Mouse (Mus musculus): ENCODE results near the gene Efna4. TPM values are rescaled to one million over a fixed set of nuclear protein-coding genes. Genes with fewer than 3 reads are reported as not detected.

Gene Efna4
- under 1 TPM in 1 of 2 experiments, not detected in 1; 0.21 TPM for total RNA-seq (2021)
- long read RNA-seq, experiment 1, result 0 reads
- long read RNA-seq, experiment 2, result 0 reads

DNA sequence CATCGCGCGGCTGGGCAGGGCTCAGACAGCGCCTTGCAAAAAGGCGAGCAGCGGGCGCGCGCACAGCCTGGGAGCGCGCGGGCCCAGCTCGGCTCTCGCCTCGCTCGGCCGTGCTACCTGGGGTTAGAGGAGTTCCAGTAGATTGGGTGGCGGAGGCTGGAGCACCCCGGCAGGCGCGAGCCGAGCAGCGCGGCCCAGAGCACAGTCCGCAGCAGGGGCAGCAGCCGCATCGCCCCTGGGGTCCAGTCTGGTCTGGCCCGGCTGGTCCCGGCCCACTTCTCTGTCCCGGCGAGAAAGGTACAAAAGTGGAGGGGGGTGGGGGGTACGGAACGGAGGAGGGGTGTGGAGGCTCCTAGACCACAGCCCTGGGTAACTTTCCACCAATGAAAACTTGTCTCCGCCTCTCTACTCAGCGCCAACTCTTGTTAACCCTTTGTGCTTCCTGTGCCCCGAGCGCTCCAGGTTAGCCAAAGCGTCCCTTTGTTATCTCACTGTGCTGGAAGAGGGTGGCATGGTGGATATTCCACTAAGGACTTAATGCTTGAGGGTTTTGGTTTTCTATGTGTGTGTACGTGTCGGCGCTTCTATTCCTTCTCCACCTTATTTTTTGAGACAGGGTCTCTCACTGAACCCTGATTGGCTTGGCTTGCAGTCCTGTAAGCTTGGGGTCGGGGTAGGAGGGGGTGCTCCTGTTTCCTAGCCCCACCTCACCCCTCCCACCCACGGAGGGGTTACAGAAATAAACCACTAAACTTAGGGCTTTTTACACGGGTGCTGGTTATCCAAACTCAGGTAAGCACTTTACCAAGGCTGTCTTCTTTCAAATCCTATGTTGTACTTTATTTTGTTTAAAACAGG is at the start of gene Efna4:
TSS of gene Efna4 (minus strand) at position 308 of the 858 bp plus-strand sequence.
- TF ChIP-seq CTCF (IDR thresholded peaks at IDR 0.05), result no peak
- Histone ChIP-seq H3K27ac (no peak within 1 kb of the TSS), H3K4me3 (peak within 1 kb of the TSS; percentile 52)
- intact Hi-C loops (cut with DNase I), result no loop called here
- DNase-seq (ENCODE audit: extremely low spot score in 1 of 2, low spot score in 2 of 2), result no peak

DNA sequence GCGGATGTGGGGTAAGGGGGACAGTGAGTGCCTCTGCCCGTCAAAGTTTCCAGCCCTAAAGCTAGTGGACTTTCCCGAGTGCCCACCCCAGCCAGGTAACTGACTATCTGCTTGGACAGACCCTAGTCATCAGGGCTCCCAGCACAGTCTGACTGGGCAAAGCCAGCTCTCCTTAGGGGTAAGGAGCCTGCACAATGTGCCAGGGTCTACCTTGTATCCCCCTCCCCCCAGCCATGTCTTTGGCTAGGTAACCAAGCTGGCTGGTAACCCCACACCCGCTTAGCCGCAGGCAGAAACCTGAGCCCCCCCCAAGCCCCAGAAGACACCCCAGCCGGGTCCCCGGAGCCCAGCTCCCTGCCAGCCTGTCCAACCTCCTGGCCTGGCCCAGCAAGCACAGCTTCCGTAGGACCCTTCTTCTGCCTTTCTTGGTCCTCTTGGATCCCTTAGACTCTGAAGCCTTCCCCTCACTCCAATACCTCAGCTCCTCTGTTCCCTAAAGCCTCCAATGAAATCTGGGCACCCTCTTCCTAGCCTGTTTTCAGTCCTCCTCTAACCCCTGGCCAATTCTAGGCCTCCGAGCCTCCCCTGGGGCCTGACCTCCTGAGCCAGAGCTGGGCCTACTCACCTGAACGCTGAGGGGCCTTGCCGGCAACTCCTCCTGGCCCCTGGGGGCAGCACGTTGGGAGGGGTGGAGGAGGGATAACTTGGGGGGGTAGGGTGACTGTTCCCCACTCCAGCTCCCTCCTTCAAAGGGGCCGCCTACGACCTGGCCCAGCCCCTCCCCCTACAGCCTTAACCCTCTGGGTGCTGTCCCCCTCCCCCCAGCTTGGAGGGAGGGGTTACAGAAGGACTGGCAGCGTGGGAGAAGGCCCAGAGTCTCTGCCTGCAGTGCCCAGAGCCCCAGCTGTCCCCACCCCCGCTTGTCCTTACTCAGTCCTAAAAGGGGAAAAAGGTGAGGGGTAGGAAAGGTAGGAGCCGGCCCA is 48.9 kb upstream of the Efna4 start:
- intact Hi-C loops (cut with DNase I), result no loop called here
- no peak overlapping the region for H3K27ac ChIP-seq

DNA sequence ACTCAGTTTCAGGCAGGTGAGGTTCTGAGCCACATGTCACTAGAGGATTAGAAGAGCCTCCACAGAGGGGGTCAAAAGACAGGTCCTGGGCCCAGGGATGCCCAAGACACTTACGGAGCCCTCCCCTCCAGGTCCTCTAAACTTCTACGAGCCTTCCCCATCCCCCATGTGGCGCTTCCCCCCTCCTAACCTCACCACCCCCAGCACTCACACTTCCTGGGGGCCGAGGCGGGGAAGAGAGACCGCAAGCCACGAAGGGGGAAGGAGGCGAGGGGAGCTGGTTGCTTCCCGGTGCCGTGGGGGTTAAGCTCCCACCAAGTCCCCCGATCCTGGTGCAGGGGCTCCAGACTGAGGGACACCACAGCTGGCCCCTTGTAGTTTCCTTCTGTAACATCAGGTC is 47.6 kb upstream of the Efna4 start:
- no peak for DNase-seq (ENCODE audit: extremely low spot score in 1 of 2, low spot score in 2 of 2)
- no peak overlapping the region for H3K27ac ChIP-seq
- TF ChIP-seq CTCF (IDR thresholded peaks at IDR 0.05), result no peak
- intact Hi-C loops (cut with DNase I), result no loop called here
- H3K4me3 ChIP-seq, result no peak overlapping the region

More for the DNA sequence above, 48.9 kb upstream of the Efna4 start:
- no peak for TF ChIP-seq CTCF (IDR thresholded peaks at IDR 0.05)
- DNase-seq (ENCODE audit: extremely low spot score in 1 of 2, low spot score in 2 of 2), result no peak
- H3K4me3 ChIP-seq, result no peak overlapping the region

DNA sequence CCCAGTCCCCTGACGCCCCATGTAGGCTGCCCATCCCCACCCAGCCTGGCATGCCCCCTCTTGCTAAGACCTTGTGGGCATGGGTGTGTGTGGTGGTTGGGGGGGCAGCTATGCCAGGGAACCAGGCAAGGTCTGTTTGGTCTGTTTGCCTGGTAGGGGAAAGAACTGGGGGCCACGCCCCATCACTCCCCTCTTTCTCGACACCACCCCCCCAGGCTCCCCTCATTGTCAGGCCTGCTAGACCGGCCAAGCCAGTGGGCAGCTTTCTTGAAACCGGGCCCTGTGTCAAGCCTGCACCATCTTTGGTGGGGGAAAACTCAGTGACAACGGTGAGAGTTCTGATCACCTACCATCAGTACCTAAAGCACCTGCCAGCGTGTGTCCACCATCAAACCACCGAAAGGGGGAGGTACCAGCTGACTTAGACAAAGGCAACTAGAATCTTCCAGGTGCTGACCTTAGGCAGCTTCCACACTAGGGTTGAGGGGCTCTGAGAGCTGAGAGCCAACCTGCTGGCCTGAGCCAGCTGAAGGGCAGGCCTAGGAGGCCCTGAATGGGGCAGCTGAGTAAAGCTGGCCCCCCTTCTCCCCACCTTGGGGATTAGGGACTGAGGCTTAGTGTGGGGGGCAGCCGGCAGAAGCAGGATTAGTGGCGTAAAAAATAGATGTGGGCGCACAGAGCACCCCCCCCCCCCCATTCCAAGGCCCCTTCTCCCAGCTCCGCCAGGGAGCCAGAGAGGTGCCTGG is 46.7 kb upstream of the Efna4 start:
- intact Hi-C loops (cut with DNase I), result no loop called here
- Histone ChIP-seq H3K27ac (no peak overlapping the region), H3K4me3 (no peak overlapping the region)
- no peak for TF ChIP-seq CTCF (IDR thresholded peaks at IDR 0.05)
- no peak for DNase-seq (ENCODE audit: extremely low spot score in 1 of 2, low spot score in 2 of 2)

DNA sequence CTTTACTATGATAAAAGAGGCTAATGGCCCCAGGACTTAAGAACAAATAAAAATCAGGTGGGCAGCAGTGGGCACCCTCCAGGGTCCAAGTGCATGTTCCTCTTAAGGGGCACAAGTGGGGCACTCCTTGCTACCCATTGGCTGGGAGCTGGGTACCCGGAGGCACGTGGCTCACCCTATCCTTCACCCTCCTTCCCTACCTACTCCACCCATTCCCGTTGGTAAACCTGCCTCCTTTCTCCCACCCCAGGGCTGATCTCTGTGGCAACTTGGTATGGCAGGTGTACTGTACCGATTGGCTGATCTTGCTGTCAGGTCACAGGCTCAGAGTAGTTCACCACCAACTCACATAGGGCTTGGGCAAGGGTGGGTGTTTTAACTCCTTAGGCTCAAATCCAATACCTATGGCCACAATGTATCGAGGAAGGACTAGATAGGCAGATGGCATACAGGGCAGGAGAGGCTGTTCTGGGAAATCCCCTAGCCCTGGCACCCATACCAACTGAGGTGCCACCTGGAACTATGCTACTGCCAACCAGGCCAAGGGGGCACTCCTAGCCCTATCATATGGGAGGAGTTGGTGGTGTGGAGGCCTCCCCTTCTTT is 45.9 kb upstream of the Efna4 start:
- TF ChIP-seq CTCF (IDR thresholded peaks at IDR 0.05), result no peak
- H3K4me3 ChIP-seq, result no peak overlapping the region
- no peak for DNase-seq (ENCODE audit: extremely low spot score in 1 of 2, low spot score in 2 of 2)
- H3K27ac ChIP-seq, result no peak overlapping the region
- intact Hi-C loops (cut with DNase I), result no loop called here

DNA sequence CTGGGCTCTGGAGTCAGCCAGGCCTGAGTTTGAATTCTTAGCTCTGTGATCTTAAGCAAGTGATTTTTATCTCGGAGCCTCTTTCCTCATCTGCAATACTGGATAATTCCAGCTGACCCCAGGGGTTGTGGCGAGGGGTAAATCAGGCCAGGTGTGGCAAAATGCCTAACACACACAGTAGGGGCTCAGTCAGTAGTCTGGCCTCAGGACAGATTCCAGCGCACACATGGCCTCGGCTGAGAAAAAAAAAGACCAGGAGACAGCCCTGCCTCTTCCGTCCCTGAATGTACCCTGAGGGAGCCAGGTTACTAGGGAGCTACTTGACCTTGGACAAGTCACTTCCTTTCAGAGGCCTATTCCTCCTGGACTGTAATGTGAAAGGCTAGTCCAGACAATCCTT is 45.1 kb upstream of the Efna4 start:
- intact Hi-C loops (cut with DNase I), result no loop called here
- Histone ChIP-seq H3K4me3 (no peak overlapping the region), H3K27ac (no peak overlapping the region)
- DNase-seq (ENCODE audit: extremely low spot score in 1 of 2, low spot score in 2 of 2), result no peak
- no peak for TF ChIP-seq CTCF (IDR thresholded peaks at IDR 0.05)

DNA sequence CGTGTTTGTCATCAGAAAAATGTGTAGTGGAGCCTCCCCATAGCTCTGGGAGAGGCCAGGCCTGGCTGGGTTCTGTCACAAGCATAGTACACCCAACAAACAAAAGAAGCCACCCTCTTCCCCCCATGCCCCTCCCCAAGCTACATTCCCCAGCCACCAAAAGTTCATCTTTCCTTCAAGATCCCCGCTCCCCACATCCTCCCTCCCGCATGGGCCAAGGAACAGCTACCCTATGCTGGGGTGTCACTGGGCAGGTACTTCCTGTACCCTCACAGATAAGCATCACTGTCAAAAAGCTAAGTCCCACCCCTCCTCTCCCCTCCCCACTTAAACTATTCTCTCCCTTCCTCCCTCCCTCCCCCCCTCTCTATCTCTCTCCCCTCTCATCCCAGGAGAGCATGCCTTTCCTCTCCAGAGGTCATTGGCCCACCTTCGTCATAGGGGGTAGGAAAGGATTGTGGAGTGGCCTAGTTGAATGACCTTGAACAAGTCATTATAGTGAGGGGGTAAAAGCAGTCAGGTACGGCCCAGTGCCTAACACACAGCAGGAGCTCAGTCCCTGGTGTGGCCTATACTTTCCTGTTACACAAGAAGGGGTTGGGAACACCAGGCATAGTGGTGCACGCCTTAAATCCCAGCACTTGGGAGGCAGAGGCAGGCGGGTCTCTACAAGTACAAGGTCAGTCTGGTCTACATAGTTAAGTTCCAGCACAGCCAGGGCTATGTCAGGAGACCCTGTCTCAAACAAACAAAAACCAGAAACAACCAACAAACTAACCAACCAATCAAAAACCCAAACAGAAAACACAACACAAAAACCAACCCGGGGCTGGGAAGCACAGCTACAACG is 44.4 kb upstream of the Efna4 start:
- DNase-seq (ENCODE audit: extremely low spot score in 1 of 2, low spot score in 2 of 2), result no peak
- TF ChIP-seq CTCF (IDR thresholded peaks at IDR 0.05), result no peak
- intact Hi-C loops (cut with DNase I), result no loop called here
- no peak overlapping the region for H3K27ac ChIP-seq
- no peak overlapping the region for H3K4me3 ChIP-seq

DNA sequence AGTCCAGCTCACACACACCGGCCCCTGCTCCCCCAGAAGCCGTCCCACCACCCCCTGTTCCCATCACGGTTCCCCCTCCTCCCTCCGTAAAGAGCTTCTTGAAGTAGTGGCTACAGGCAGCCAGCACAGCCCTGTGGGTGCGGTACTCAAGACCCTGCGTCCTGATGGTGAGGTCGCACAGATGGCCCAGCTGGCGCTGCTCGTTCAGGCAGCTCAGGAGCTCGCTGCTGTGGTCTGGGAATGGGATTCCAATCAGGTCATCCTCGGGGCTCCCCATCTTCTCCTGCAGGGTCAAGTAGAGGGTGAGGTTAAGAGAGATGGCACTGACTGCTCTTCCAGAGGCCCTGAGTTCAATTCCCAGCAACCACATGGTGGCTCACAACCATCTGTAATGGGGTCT is 43.4 kb upstream of the Efna4 start:
- no peak for DNase-seq (ENCODE audit: extremely low spot score in 1 of 2, low spot score in 2 of 2)
- intact Hi-C loops (cut with DNase I), result no loop called here
- no peak for TF ChIP-seq CTCF (IDR thresholded peaks at IDR 0.05)
- no peak overlapping the region for H3K4me3 ChIP-seq
- no peak overlapping the region for H3K27ac ChIP-seq

DNA sequence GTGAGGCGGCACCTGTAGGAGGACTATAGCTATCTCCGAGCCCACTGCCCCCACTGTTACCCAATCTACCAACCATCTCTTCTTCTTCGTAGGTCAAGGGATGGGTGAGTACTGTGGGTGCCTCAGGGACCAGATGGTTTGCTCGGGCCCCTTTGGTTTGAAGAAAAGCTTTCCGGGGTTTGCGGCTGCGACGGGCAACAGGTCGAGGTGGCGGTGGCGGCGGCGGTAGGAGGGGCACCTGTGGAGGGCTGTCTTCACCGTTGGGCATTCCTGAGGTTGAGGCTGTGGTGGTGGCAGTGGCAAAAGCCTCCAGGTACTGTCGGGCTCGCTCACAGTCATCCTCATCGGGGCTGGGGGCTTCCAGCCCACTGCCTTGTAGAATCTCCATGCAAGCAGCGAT is 42.9 kb upstream of the Efna4 start:
- TF ChIP-seq CTCF (IDR thresholded peaks at IDR 0.05), result no peak
- Histone ChIP-seq H3K27ac (no peak overlapping the region), H3K4me3 (no peak overlapping the region)
- intact Hi-C loops (cut with DNase I), result no loop called here
- no peak for DNase-seq (ENCODE audit: extremely low spot score in 1 of 2, low spot score in 2 of 2)

DNA sequence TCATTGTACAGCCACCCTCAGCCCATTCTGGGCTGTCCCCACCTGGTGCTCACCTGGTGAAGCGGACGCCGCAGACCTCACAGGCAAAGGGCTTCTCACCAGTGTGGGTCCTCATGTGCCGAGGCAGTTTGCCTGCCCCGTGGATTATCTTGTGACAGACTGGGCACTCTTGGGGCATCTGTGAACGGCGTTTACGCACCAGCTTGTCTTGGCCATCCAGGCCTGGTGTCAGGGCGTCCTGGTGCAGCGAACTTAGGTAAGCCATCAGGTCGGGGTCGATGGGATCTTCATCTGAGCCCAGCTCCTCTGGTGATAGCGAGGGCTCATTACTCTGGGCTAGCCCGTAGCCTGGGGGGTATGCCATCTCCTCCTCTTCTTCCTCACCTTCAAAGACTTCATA is 42.5 kb upstream of the Efna4 start:
- no peak for TF ChIP-seq CTCF (IDR thresholded peaks at IDR 0.05)
- Histone ChIP-seq H3K4me3 (no peak overlapping the region), H3K27ac (no peak overlapping the region)
- DNase-seq (ENCODE audit: extremely low spot score in 1 of 2, low spot score in 2 of 2), result no peak
- intact Hi-C loops (cut with DNase I), result no loop called here
